Mouse (Mus musculus) cortical plate, adult 2 months (tissue): ENCODE results near the gene Gm10037.

Source experiments
- CTCF ChIP-seq: fragments of 200-500 bp; IDR thresholded peaks from 2 replicates; pipeline ENCODE4 v1.5.1; 2011; ENCODE audit warnings: mild to moderate bottlenecking, control low read depth, low read length; ENCODE audit not compliant: insufficient read depth; ENCODE audit errors: extremely low read depth
- POLR2A ChIP-seq: fragments of 200-500 bp; IDR thresholded peaks from 2 replicates; pipeline ENCODE4 v1.6.1; 2011; ENCODE audit warnings: mild to moderate bottlenecking, low read length, control low read depth; ENCODE audit not compliant: insufficient read depth; ENCODE audit errors: extremely low read depth

GRCm38 (mm10) chr13:67862508-67862907 lies 31.6 kb downstream of the Gm10037 start:
- TF ChIP-seq POLR2A (no peak), CTCF (no peak)
